Mouse (Mus musculus) limb, embryonic 13.5 days (tissue): Measurements from ENCODE around the gene Slc7a6os. TPM values are rescaled to one million over a fixed set of nuclear protein-coding genes. Genes with fewer than 3 reads are reported as not detected.

Experiments
- polyA plus RNA-seq: library from polyadenylated mRNA; unstranded; fragments of >200 nt; fragmentation: Nextera tagmentation; extraction: Ambion mirVana; gene quantifications from 2 replicates; pipeline ENCODE4 v1.2.1, GENCODE M21; 2015

Slc7a6os gene
- polyA plus RNA-seq, 1 experiment from 2014 or later = 41.8 TPM

Other genes with a start within 250 kb of the Slc7a6os start
- gene Slc12a4, start 244.8 kb downstream of the Slc7a6os start, polyA plus RNA-seq = 48.8 and 56.3 TPM in 2 replicates
- not detected in 2 replicates for gene Dpep3, start 231.5 kb downstream of the Slc7a6os start, polyA plus RNA-seq
- 27.3 and 27.5 TPM in 2 replicates for gene Dus2, start 219.6 kb downstream of the Slc7a6os start, polyA plus RNA-seq
- gene Dpep2nb, start 205.0 kb downstream of the Slc7a6os start, polyA plus RNA-seq = not detected in 2 replicates
- gene Ddx28, start 199.1 kb downstream of the Slc7a6os start, polyA plus RNA-seq = 19.7 and 20.1 TPM in 2 replicates
- gene Nfatc3, start 152.1 kb downstream of the Slc7a6os start, polyA plus RNA-seq = 9.1 and 9.4 TPM in 2 replicates
- gene Esrp2, start 74.0 kb downstream of the Slc7a6os start, polyA plus RNA-seq = 11.5 and 13.8 TPM in 2 replicates
- gene Pla2g15, start 60.5 kb downstream of the Slc7a6os start, polyA plus RNA-seq = 19.6 and 20.5 TPM in 2 replicates
- gene Slc7a6, start 42.1 kb downstream of the Slc7a6os start, polyA plus RNA-seq = 59.0 and 68.9 TPM in 2 replicates
- gene Prmt7, start within 50 bp of the Slc7a6os start, polyA plus RNA-seq = 46.2 and 51.8 TPM in 2 replicates
- 4.5 and 11.8 TPM in 2 replicates for gene Smpd3, start 127.1 kb upstream of the Slc7a6os start, polyA plus RNA-seq
- gene Zfp90, start 204.4 kb upstream of the Slc7a6os start, polyA plus RNA-seq = 31.2 and 31.8 TPM in 2 replicates